Mouse (Mus musculus): ENCODE data around the gene Rfx8. TPM values are rescaled to one million over a fixed set of nuclear protein-coding genes. Genes with fewer than 3 reads are reported as not detected.

Rfx8 gene
- total and polyA plus RNA-seq, 3 experiments = 0.20 to 0.35 (median 0.26) TPM

- no peak for TF ChIP-seq POLR2A (IDR thresholded peaks at IDR 0.05; ENCODE audit: insufficient read depth, low read depth, low read length)
- TF ChIP-seq EP300 (IDR thresholded peaks at IDR 0.05; ENCODE audit: insufficient read depth, low read depth, low read length) = no peak
- TF ChIP-seq CTCF (IDR thresholded peaks at IDR 0.05) = no peak
- H3K27ac ChIP-seq = no peak overlapping the region
- WGBS = 58% methylated on average over 7 of the region's 7 CpGs
- DNase-seq = peak; percentile 63 to 77
- intact Hi-C loops (cut with DNase I) = loop anchor here (2.0 kb wide), 1 partner anchor 49 kb away; no protein-coding TSS in a partner anchor
- H3K9ac ChIP-seq (ENCODE audit: low read depth, low read length) = no peak overlapping the region
- H3K4me1 ChIP-seq (ENCODE audit: control insufficient read depth, insufficient read depth, low read length) = peaks cover 23% of the 10 kb centered on the region
- H3K27me3 ChIP-seq (ENCODE audit: control insufficient read depth, insufficient read depth, low read length) = no peaks in the 10 kb centered on the region
- no peak overlapping the region for H3K4me3 ChIP-seq
- no peaks in the 10 kb centered on the region for H3K79me2 ChIP-seq (replicated peaks; ENCODE audit: control insufficient read depth, insufficient read depth, low read length)
- no peaks in the 10 kb centered on the region for H3K36me3 ChIP-seq (ENCODE audit: control insufficient read depth, insufficient read depth, low read length)
Measured at GRCm38 (mm10) chr1:39712261-39712660, 8.5 kb downstream of the Rfx8 start.

GRCm38 (mm10) chr1:39710604-39711003 lies 10.2 kb downstream of the Rfx8 start:
- no peak overlapping the region for H3K27ac ChIP-seq
- H3K27me3 ChIP-seq (ENCODE audit: control insufficient read depth, insufficient read depth, low read length) = no peaks in the 10 kb centered on the region
- H3K4me3 ChIP-seq = no peak overlapping the region
- DNase-seq = peak in 1 of 2 experiments; percentile 45
- no peaks in the 10 kb centered on the region for H3K36me3 ChIP-seq (ENCODE audit: control insufficient read depth, insufficient read depth, low read length)
- H3K9ac ChIP-seq (ENCODE audit: low read depth, low read length) = no peak overlapping the region
- H3K4me1 ChIP-seq (ENCODE audit: control insufficient read depth, insufficient read depth, low read length) = peaks cover 23% of the 10 kb centered on the region
- no peak for TF ChIP-seq CTCF (IDR thresholded peaks at IDR 0.05)
- no peak for TF ChIP-seq POLR2A (IDR thresholded peaks at IDR 0.05; ENCODE audit: insufficient read depth, low read depth, low read length)
- no peak for TF ChIP-seq EP300 (IDR thresholded peaks at IDR 0.05; ENCODE audit: insufficient read depth, low read depth, low read length)
- WGBS = 55% methylated on average over 4 of the region's 4 CpGs
- H3K79me2 ChIP-seq (replicated peaks; ENCODE audit: control insufficient read depth, insufficient read depth, low read length) = no peaks in the 10 kb centered on the region
- intact Hi-C loops (cut with DNase I) = no loop called here

- Histone ChIP-seq H3K36me3 (ENCODE audit: control insufficient read depth, insufficient read depth, low read length) (no peaks in the 10 kb centered on the region), H3K27ac (no peak overlapping the region), H3K79me2 (replicated peaks; ENCODE audit: control insufficient read depth, insufficient read depth, low read length) (no peaks in the 10 kb centered on the region), H3K4me1 (ENCODE audit: control insufficient read depth, insufficient read depth, low read length) (peaks cover 22% of the 10 kb centered on the region), H3K9ac (ENCODE audit: low read depth, low read length) (no peak overlapping the region), H3K4me3 (no peak overlapping the region), H3K27me3 (ENCODE audit: control insufficient read depth, insufficient read depth, low read length) (no peaks in the 10 kb centered on the region)
- WGBS = 88% methylated on average over 5 of the region's 5 CpGs
- intact Hi-C loops (cut with DNase I) = no loop called here
- no peak for DNase-seq
- peak; percentile 40 for TF ChIP-seq CTCF (IDR thresholded peaks at IDR 0.05)
- no peak for TF ChIP-seq EP300 (IDR thresholded peaks at IDR 0.05; ENCODE audit: insufficient read depth, low read depth, low read length)
Measured at GRCm38 (mm10) chr1:39710016-39710415, 10.8 kb downstream of the Rfx8 start.

- Histone ChIP-seq H3K36me3 (ENCODE audit: control insufficient read depth, insufficient read depth, low read length) (no peaks in the 10 kb centered on the region), H3K79me2 (replicated peaks; ENCODE audit: control insufficient read depth, insufficient read depth, low read length) (no peaks in the 10 kb centered on the region), H3K4me3 (no peak overlapping the region), H3K27me3 (ENCODE audit: control insufficient read depth, insufficient read depth, low read length) (no peaks in the 10 kb centered on the region), H3K9ac (ENCODE audit: low read depth, low read length) (no peak overlapping the region), H3K4me1 (ENCODE audit: control insufficient read depth, insufficient read depth, low read length) (peaks cover 21% of the 10 kb centered on the region), H3K27ac (no peak overlapping the region)
- WGBS = 89% methylated on average over 5 of the region's 5 CpGs
- TF ChIP-seq EP300 (IDR thresholded peaks at IDR 0.05; ENCODE audit: insufficient read depth, low read depth, low read length) (no peak), CTCF (IDR thresholded peaks at IDR 0.05) (no peak), POLR2A (IDR thresholded peaks at IDR 0.05; ENCODE audit: insufficient read depth, low read depth, low read length) (no peak)
- DNase-seq = no peak
- intact Hi-C loops (cut with DNase I) = no loop called here
Measured at GRCm38 (mm10) chr1:39708778-39709177, 12.0 kb downstream of the Rfx8 start.

- Histone ChIP-seq H3K27ac (no peak overlapping the region), H3K27me3 (ENCODE audit: control insufficient read depth, insufficient read depth, low read length) (no peaks in the 10 kb centered on the region), H3K4me3 (no peak overlapping the region), H3K79me2 (replicated peaks; ENCODE audit: control insufficient read depth, insufficient read depth, low read length) (no peaks in the 10 kb centered on the region), H3K9ac (ENCODE audit: low read depth, low read length) (no peak overlapping the region), H3K4me1 (ENCODE audit: control insufficient read depth, insufficient read depth, low read length) (peaks cover 2% of the 10 kb centered on the region), H3K36me3 (ENCODE audit: control insufficient read depth, insufficient read depth, low read length) (no peaks in the 10 kb centered on the region)
- no peak for DNase-seq
- no peak for TF ChIP-seq CTCF (IDR thresholded peaks at IDR 0.05)
- no peak for TF ChIP-seq POLR2A (IDR thresholded peaks at IDR 0.05; ENCODE audit: insufficient read depth, low read depth, low read length)
- TF ChIP-seq EP300 (IDR thresholded peaks at IDR 0.05; ENCODE audit: insufficient read depth, low read depth, low read length) = no peak
- intact Hi-C loops (cut with DNase I) = no loop called here
- WGBS = 59% methylated on average over 18 of the region's 18 CpGs
Measured at GRCm38 (mm10) chr1:39702216-39703046, 18.4 kb downstream of the Rfx8 start.

GRCm38 (mm10) chr1:39701274-39701602 lies 19.6 kb downstream of the Rfx8 start:
- intact Hi-C loops (cut with DNase I) = no loop called here
- H3K79me2 ChIP-seq (replicated peaks; ENCODE audit: control insufficient read depth, insufficient read depth, low read length) = no peaks in the 10 kb centered on the region
- H3K9ac ChIP-seq (ENCODE audit: low read depth, low read length) = no peak overlapping the region
- no peak overlapping the region for H3K4me3 ChIP-seq
- H3K27ac ChIP-seq = no peak overlapping the region
- no peaks in the 10 kb centered on the region for H3K36me3 ChIP-seq (ENCODE audit: control insufficient read depth, insufficient read depth, low read length)
- H3K27me3 ChIP-seq (ENCODE audit: control insufficient read depth, insufficient read depth, low read length) = no peaks in the 10 kb centered on the region
- no peak for DNase-seq
- H3K4me1 ChIP-seq (ENCODE audit: control insufficient read depth, insufficient read depth, low read length) = peaks cover 2% of the 10 kb centered on the region
- WGBS = 45% methylated on average over 9 of the region's 9 CpGs
- TF ChIP-seq POLR2A (IDR thresholded peaks at IDR 0.05; ENCODE audit: insufficient read depth, low read depth, low read length) (no peak), EP300 (IDR thresholded peaks at IDR 0.05; ENCODE audit: insufficient read depth, low read depth, low read length) (no peak), CTCF (IDR thresholded peaks at IDR 0.05) (no peak)
